Mouse (Mus musculus): ENCODE measurements around the gene Nkapl.

GRCm38 (mm10) chr13:21453042-21453441 is 15.3 kb downstream of the Nkapl start:
- no peak for TF ChIP-seq POLR2AphosphoS2 (IDR thresholded peaks at IDR 0.05; ENCODE audit: low read length)
- no peak for TF ChIP-seq GATA1 (IDR thresholded peaks at IDR 0.05; ENCODE audit: low read depth, low read length)
- no peak for TF ChIP-seq CTCF (IDR thresholded peaks at IDR 0.05 in 2 of 3, conservative IDR thresholded peaks at IDR 0.05 in 1 of 3; ENCODE audit: control insufficient read depth in 1 of 3, insufficient read depth in 1 of 3, low read depth in 2 of 3, low read length in 3 of 3, poor library complexity in 1 of 3, severe bottlenecking in 1 of 3)
- no peak for TF ChIP-seq POLR2A (IDR thresholded peaks at IDR 0.05; ENCODE audit: control insufficient read depth in 1 of 2, insufficient read depth in 1 of 2, low read depth in 1 of 2, low read length in 2 of 2, poor library complexity in 1 of 2)
- TF ChIP-seq HCFC1 (IDR thresholded peaks at IDR 0.05; ENCODE audit: low read depth, low read length) = no peak
- TF ChIP-seq USF1 (IDR thresholded peaks at IDR 0.05; ENCODE audit: low read depth, low read length) = no peak
- TF ChIP-seq MYC (IDR thresholded peaks at IDR 0.05; ENCODE audit: low read depth, low read length) = no peak
- TF ChIP-seq EP300 (IDR thresholded peaks at IDR 0.05; ENCODE audit: low read depth in 1 of 2, low read length in 2 of 2) = no peak

All from MEL (cell line).